Mouse (Mus musculus) lung, postnatal 4 days (tissue): ENCODE data around the gene Aurkb.
A peak's percentile ranks its signal among the peaks of the same experiment; 100 is the strongest.
"Not testable (repeated sequence)": the region's sequence is repeated elsewhere in the genome, so short reads cannot be mapped to it uniquely, and the experiment has no call there.

Source experiments
- DNase-seq, 2 experiments: peaks; one replicate each; pipeline ENCODE4 v3.0.0; 2021

Aurkb gene

DNA sequence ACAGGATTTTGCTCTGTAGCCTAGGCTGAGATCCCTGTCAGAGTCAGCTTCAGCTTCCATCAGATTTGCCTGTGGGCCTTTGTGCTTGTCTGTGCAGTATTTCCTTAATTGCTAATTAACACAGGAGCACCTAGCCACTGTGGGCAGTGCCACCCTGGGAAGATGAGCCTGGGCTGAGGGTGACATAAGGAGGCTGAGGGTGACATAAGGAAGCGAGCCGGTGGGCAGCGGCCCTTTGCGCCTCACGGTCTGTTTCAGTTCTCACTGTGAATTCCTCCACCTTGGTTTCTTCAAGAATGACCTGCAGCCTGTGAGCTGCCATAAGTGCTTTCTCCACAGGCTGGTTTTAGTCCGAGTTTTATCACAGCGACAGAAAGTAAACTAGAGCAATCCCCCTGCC lies 36.2 kb downstream of the Aurkb start:
- DNase-seq, result peak in 1 of 2 experiments; percentile 14

DNA sequence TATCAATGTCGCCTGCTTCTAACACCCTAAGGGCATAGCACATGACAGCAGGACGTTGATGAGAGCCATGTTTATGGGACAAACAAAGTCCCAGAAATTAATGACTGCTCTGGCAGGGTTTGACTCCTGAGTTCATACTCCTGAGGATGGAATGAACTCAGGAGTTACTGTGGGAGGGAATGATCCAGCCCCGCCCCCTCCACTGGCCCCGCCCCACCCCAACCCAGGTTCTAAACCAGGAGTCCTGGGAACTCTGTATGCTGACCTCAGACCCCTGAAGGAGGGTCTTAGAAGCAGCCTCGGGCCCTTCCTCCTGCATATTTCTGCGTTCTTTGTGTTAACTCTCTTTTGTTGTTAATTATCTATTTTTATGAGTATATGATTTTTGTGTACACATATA lies 40.2 kb downstream of the Aurkb start:
- DNase-seq, result no peak

DNA sequence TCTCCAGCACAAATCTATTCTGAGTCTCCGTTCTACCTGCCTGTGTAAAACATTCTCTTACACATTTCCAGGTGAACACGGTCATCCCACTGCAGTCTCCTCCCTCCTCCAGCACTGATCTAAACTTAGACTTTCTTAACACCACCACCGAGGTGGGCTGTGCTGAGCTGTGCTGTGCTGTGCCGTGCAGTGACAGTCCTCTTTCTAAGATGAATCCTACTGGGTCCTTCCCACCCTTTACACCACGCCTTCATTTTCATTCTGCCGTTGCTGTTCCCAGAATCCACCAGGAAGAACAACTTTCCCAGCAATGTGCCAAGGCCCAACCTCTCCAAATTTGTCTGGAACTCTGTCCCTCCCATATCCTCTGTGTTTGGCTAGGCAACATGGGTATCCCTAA lies 40.9 kb downstream of the Aurkb start:
- DNase-seq, result no peak

DNA sequence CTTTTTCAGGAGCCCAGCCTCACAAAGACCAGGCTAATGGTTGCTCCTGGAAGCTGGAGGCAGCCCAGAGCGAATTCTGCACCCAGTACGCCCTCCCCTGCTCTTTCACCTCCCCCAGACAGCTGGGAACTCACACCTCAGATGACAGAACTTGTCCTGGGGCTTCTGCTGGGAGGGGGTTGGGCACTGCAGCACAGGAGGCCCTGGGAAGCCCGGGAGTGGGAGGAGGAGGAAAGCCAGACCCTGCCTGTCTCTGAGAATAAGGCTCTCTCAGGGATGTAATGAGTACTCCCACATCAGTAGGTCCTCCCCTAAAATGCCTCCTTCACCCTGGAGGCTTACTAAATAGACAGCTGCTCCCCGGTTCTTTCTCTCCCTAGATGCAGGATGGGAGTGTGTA lies 41.6 kb downstream of the Aurkb start:
- DNase-seq, result no peak

DNA sequence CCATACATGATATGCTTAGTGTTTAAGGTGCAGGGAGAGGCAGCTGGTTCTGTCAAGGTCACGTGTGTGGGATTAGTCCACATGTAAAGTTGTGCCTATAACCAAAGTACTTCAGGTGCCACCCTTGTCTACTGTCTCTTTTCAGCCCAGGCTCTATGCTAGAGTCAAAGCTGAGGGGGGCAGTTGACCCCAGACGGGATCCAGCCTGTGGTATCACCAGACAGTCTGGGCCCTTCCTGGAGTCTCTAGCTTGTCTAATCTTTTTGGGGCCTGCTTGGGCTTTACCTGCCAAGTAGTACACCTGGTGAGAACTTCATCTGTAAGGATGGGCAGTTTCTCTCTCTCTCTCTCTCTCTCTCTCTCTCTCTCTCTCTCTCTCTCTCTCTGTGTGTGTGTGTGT lies 42.1 kb downstream of the Aurkb start:
- DNase-seq, result no peak

- DNase-seq, result peak; percentile 93 to 95
Measured at GRCm38 (mm10) chr11:69088103-69088855, 42.8 kb downstream of the Aurkb start, which contains the start of gene Vamp2. TSS of gene Vamp2 (plus strand) at chr11:69088490.

- DNase-seq, result no peak
Measured at GRCm38 (mm10) chr11:69088856-69089615, 43.6 kb downstream of the Aurkb start.

GRCm38 (mm10) chr11:69089616-69090290 lies 44.3 kb downstream of the Aurkb start:
- no peak for DNase-seq

GRCm38 (mm10) chr11:69090367-69090766 lies 44.9 kb downstream of the Aurkb start:
- DNase-seq, result no peak

- no peak for DNase-seq
Measured at GRCm38 (mm10) chr11:69091566-69092385, 46.3 kb downstream of the Aurkb start.

DNA sequence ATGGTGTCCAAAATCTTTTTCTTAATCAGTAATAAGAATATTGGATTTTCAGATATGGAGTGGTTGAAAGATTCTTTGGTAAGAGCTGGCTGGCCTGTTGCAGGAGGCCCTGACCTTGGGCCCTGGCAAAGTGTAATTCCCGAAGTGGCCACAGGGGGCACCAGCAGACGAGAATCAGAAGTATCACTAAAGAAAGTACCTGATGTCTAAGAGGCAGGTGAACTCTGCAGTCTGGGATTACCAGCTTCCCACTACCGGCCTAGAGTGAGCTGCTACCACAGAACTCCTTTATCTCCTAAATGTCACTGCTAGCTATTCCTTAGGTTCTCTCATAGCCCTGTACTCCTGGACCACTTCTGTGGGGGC lies 46.9 kb downstream of the Aurkb start:
- peak; percentile 85 to 92 for DNase-seq

GRCm38 (mm10) chr11:69092871-69093270 lies 47.4 kb downstream of the Aurkb start:
- no peak for DNase-seq

DNA sequence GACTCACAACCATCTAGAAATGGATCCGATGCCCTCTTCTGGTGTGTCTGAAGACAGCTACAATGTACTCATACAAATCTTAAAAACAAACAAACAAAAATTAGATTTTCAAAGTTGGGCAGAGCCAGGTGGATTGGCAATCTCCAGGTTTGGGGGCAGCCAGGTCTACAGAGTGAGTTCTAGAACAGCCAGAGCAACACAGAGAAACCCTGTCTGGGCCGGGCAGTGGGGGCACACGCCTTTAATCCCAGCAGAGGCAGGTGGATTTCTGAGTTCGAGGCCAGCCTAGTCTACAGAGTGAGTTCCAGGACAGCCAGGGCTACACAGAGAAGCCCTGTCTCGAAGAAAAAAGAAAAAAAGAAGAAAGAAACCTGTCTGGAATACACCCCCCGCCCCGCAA lies 48.4 kb downstream of the Aurkb start:
- not testable (repeated sequence) for DNase-seq

GRCm38 (mm10) chr11:69094697-69095429 lies 49.4 kb downstream of the Aurkb start, which contains the start of gene Per1:
TSS of gene Per1 (plus strand) at chr11:69095217.
- DNase-seq, result peak; percentile 99 to 100

DNA sequence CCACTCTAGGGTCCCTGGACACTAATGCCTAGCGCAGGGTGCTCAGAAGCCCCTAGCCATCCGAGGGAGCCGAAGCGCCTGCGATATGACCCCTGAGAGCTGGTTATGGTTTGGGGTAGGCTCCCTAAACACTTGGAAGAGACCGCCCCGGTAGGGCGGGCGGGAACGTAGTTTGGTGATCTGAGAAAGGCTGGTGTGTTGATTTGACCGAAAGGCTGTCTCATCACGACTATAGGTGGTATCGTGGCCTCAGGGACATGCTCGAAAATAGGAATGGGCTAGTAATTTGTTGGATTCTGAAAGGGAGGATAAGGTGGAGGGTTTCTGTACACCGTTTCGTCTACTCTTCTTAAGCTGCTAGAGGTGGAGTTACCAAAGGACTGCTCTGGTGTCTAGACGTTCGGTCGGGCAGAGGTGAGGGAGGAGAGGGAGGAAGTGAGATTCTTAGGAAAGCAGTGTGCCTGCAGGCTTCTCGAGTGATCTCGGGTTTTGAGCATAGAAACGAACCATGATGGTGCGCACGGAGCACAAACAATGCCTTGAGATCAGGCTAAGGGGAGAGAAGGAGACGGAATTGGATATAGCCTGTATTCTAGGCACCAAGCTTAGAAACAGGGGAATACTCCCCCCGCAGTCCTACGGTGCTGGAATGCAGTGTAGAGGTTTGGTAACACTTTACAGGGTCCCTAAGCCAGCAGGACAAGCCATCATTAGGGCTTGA lies 50.2 kb downstream of the Aurkb start:
- DNase-seq, result peak in 1 of 2 experiments; percentile 72

DNA sequence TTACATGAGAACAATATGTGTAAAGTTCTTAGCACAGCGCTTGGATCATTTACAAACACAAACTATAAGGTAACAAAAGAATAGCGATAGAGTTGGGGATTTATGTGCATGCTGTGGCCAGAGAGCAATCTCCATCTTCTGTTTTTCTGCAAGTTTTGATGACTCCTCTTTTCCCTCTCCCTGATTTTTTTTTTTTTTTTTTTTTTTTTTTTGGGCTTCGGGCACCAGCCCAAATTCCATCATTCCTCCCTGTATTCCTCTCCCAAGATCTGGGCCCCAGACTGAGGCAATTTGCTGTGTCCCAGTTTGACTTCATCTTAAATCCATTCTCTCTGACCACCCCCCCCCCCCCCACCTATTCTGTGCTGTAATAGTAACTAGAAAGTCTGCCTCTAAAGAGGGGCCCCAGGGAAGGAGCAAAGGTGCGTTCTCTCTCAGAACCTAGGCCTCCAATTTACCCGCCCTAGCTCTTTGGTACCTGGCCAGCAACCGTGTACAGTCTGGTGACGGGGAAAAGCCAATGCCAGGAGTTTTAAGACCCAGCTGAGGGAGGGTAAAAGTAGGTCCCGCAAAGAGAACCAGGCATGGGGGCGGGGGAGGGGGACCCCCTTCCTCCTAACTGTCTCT lies 51.0 kb downstream of the Aurkb start:
- no peak for DNase-seq

GRCm38 (mm10) chr11:69096987-69097900 lies 51.8 kb downstream of the Aurkb start:
- DNase-seq, result peak; percentile 100

DNA sequence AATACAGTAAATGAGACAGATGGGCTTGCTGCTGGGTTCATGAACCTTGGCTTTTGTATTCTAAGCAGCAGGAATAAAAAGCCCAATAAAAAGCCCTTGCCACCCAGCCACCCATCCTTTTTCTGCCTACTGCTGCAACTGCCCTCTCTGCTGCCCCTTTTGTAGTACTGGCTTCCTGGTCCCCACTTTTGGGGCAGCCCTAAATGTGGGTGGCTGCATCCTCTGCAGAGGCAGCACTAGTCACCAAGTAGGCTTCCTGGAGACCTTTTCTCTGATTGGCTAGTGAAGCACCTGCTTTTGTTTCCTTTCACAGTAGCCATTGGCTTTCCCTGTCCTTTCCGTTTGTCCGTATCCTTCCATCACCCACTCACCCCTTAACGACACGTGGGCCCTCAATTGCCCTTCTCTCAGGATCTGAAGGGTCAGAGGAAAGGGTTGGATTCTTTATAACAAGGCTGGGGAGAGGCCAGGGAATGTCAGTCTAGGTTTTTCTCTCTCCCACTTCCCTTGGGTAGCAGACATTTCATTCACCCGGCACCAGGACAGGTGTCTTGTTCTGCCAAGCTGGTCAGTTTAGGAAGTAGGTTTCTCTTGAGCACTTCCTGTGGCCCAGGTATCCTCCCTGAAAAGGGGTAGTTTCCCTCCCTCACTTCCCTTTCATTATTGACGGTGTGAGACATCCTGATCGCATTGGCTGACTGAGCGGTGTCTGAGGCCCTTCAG lies 52.8 kb downstream of the Aurkb start:
- DNase-seq, result no peak

- DNase-seq, result peak; percentile 98 to 99
Measured at GRCm38 (mm10) chr11:69098762-69099091, 53.3 kb downstream of the Aurkb start.
